Mouse (Mus musculus): ENCODE measurements around the gene Safb2.

The Safb2 gene

GRCm38 (mm10) chr17:56515690-56516410 lies 68.5 kb downstream of the Safb2 start:
- DNase-seq, result no peak

DNA sequence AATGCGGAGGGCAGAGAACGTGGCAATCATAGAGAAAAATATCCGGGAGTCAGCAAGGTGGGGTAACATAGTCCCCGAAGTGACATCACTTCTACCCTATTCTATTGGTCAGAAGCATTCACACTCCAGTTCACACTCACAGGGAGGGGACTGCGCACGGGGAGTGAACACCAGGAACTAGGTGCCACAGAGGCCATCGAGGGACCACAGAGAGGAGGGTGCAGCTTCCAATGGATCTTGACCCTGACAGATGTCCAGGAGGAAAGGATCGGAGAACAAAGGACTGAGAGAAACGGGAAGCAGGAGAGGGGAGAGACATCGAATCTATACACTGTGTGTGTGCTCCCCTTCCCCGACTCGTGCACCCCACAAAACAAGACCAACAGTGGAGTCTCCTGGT lies 69.5 kb downstream of the Safb2 start:
- no peak for DNase-seq

DNA sequence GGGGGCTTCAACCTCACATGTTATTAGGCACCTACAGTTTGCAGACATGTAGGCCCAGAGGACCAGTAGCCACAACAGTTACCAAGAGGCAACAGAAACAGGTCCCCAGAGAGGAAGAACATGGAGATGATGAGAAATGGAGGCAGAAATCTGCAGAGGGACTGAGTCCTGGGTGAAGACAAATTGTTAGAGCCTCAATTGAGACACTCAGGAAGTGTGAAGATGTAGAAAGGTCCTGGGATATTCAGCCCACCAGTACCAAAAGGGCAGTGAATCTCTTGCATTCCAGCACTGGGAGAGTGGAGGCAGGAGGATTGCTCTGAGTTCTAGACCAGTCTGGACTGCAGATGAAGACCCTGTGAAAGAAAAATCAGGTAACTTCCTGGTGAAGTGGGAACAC lies 70.1 kb downstream of the Safb2 start:
- DNase-seq, result no peak

DNA sequence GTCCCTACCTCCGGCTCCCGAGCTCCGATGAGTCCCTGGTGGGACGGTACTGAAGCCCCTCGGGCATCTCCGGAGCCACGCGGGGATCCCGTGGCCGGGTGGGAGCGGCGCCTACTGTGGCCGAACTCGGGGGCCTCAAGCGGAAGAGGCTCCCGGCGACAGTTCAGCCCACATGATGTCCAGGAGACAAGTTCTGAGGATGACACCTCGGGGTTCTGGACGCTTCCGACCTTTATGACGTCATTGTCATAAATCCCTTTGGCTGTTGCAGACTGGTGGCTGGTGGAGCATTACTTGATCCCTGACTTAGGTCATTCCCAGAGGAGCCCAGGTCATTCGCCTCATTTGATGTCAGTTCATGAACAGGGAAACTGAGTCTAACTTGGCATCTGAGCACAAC lies 72.1 kb downstream of the Safb2 start, which contains the start of gene Znrf4:
Gene Znrf4, minus strand, starts transcription at position 122 of the 400 bp plus-strand sequence.
- DNase-seq, result no peak

DNA sequence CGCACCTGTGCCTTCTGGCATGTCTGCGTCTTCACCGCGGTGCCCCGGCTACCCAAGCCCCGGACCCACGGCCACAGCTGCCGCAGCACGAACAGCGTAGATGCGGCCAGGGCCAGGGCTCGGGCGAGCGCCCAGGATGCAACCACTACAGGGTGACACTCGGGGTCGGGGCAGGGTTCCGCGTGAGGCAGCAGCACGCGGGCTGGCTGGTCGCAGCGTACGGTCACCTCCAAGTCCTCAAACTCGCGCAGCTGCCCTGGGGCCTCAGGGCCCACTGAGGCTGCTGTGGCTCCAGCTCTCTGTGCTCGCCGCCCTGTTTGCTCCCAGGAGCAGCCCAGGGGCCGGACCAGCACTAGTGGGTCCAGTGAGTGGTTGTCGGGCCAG lies 72.7 kb downstream of the Safb2 start:
- no peak for DNase-seq

GRCm38 (mm10) chr17:56510970-56511706 lies 73.2 kb downstream of the Safb2 start:
- DNase-seq, result no peak

Measured in thymus, adult 18-20 months (tissue).